Mouse (Mus musculus): ENCODE measurements around the gene Mrpl11.
"Not testable (repeated sequence)": the region's sequence is repeated elsewhere in the genome, so short reads cannot be mapped to it uniquely, and the experiment has no call there.

The Mrpl11 gene

DNA sequence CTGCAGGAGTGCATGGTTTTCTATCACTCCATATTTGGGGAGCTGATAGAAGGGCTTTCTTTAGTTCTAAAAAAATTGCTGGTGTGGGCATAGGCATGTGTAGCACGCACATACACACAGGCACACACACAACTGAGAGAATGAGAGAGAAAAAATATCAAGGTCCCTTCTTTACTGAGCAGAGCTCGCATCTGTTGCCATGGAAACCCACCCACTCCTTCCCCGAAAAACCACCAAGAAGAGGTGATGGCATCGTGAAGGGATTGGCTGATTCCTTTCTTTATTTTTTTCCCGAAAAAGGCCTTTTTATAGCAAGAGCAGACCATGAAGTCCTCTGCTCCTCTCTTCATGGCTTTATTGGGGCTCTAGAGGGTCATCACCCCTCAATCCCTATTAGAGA is 32.1 kb downstream of the Mrpl11 start:
- DNase-seq, result peak; percentile 87

DNA sequence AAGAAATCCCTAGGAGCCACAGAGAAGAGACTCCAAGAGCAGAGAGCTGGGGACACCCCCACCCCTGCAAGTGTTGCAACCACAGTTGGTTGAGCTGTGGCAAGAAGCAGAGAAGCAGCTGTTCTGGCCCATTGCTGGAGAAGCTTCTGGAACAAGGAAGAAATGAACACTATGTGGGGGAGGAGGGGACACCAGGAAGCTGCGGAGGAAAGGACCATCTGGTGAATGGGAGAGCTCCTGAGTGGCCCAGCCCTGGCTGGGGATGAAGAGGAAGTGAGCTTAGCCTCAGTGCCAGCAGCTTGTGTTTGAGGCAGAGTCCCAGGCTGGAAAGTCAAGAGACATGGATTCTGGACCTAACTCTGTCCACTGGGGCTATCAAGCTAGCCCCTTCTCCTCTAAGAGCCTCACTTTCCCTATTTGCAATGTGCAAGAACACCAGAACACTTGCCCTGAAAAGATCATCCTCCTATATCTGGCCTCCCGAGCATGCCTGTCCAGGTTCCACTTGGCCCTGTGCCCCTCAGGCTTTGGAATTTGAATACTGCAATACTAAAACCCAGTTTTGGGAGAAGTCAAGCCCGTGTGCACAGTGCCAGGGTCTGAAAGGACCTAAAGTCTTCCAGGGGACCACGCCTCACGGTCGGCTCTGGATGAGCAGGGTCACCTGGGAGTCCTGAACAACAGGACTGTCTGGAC is 37.6 kb downstream of the Mrpl11 start:
- DNase-seq, result peak; percentile 63

DNA sequence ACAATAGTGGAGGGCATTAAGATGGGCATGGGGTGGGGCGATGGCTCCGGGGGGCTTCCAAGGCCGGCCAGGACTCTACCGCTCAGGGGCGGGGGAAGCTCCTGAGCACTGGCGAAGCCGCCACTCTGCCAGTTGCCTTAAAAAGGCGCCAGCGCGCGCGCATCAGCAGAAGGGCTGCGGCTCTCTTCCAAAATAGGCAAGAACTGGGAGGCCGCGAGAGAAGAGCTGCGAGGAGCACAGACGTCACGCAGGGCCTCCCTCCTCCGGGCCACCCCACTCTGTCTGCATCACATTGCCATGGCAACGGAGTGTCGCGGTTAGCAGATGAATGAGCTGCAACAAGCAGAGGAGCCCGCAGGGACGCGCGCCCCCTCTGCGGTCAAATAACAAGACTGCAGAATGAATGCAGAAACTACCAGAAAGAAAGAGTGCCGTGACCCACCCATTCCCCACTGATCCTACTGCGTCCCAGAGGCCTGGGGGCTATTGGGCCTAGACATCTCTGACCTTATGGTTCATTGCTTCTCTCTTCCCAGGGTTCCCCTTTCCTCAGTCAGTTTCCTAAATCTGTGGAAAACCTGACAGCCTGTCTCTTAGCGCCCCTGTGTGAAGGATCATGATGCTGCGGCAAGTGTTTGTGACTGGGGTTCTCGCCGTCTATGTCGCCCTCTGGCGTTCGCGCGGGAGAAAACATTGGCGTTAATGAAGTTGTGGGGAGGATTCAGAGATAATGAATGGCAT is 39.9 kb downstream of the Mrpl11 start:
- peak; percentile 95 for DNase-seq

DNA sequence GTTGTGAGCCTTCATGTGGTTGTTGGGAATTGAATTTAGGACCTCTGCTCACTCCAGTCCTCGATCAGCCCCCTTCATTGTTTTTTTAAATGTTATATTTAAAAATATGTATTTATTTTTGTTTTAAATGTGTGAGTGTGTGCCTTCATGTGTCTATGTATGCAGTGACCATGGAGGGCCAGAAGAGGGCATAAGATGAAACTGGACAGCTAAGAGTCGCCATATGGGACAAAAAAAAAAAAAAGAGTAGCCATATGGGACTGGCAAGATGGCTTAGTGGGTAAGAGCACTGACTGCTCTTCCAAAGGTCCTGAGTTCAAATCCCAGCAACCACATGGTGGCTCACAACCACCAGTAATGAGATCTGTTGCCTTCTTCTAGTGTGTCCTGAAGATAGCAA is 41.7 kb downstream of the Mrpl11 start:
- DNase-seq, result not testable (repeated sequence)

DNA sequence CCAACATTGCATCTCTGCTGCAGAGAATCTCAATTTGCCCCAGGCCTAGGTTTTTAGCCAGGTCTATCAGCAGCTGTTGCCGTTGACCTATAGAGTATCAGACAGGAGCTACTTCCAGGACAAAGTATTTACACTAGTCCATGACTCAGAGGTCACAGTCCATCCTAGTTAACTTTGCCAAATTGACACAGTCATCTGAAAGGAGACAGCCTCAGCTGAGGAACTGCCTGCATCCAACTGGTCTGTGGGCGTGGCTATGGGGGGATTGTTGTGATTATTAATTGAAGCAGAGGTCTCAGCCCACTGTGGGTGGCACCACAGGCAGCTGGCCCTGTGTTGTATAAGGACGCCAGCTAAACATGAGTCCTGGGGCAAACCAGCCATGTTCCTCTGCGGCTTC is 43.0 kb downstream of the Mrpl11 start:
- no peak for DNase-seq

DNA sequence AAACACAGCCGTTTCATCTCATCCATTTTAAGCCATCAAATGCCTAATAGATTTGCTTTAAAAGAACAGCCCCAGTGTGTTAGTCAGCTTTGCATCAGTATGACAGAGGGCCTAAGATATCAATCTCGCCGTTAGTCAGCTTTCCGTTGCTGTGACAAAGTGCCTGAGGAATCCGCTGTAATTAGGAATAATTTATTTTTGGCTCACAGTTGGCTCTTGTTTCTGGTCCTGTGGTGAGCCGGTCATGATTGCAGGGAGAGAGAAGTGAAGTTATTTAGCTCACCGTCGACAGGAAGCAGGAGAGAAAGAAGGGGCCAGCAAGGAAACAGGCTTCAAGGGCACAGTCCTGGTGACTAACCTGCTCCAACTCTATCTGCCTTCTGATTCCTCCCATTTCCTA is 51.2 kb downstream of the Mrpl11 start:
- DNase-seq, result no peak

DNA sequence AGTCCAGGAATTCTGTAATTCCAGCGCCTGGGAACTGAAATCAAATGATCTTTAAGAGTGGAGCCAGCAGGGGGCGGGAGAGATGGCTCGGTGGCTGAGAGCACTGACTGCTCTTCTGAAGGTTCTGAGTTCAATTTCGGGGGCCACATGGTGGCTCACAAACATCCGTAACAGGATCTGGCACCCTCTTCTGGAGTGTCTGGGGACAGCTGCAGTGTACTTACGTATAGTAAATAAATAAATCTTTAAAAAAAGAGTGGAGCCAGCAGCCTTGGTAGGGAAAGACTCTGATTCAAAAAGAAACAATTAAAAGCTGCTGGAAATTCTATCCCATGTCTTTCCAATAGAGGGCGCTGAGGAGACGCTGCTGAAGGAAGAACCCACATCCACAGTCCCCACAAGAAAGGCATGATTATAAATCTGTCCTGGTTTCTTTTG is 53.0 kb downstream of the Mrpl11 start:
- DNase-seq, result no peak

DNA sequence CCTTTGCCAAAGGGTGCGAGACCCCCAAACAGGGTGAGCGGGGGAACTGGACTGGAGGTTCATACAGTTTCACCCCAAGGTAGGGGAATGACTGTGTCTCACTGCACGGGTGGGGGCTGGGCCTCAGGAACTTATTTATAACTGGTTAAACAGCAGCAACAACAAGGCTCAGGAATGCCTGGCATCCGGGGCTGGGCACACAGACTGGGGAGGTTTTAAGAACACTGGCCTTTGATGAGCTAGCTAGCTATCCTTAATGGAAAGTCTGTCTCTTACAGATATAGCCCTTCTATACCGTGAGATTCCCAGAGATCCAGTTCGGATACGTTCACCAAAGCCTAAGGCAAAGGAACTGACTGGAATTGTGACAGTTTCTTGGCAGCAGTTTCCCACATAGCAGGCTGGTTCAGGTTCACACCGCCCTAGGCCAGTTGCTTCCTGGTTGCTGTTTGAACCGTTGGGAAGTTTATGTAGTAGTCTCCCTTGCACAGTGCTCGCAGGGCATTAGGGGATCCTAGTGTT is 54.3 kb downstream of the Mrpl11 start:
- DNase-seq, result no peak
